Mouse (Mus musculus) hindbrain, embryonic 14.5 days (tissue): Measurements from ENCODE around the gene Mettl13. TPM values are rescaled to one million over a fixed set of nuclear protein-coding genes. Genes with fewer than 3 reads are reported as not detected.
A peak's percentile ranks its signal among the peaks of the same experiment; 100 is the strongest.

Experiments
- ATAC-seq: fragments of 200-750 bp; cut with Nextera tagmentation; 2 replicates; pipeline ENCODE4 v1.8.0; 2017; ENCODE audit warnings: moderate number of reproducible peaks, mild to moderate bottlenecking, moderate TSS enrichment, moderate library complexity; ENCODE audit not compliant: low FRiP score
- DNase-seq: peaks from one replicate; pipeline ENCODE4 v3.0.0-alpha.2; 2015; ENCODE audit warnings: low spot score
- H3K27ac ChIP-seq: fragments of 300-500 bp; sonication (generic); 2 replicates; pipeline ENCODE4 v1.5.1; 2014; ENCODE audit warnings: mild to moderate bottlenecking, moderate library complexity
- H3K27me3 ChIP-seq: fragments of 300-500 bp; sonication (generic); 2 replicates; pipeline ENCODE4 v1.6.1; 2014; ENCODE audit warnings: mild to moderate bottlenecking, low read length, mixed read lengths; ENCODE audit not compliant: control insufficient read depth, insufficient read depth
- H3K36me3 ChIP-seq: fragments of 300-500 bp; sonication (generic); replicated peaks from 2 replicates; pipeline ENCODE4 v1.6.1; 2014; ENCODE audit not compliant: control insufficient read depth, insufficient read depth
- H3K4me1 ChIP-seq: fragments of 300-500 bp; sonication (generic); replicated peaks from 2 replicates; pipeline ENCODE4 v1.6.1; 2014; ENCODE audit warnings: antibody characterized with exemption, low read length, mixed read lengths; ENCODE audit not compliant: control insufficient read depth, insufficient read depth
- H3K4me2 ChIP-seq: fragments of 300-500 bp; sonication (generic); replicated peaks from 2 replicates; pipeline ENCODE4 v1.6.1; 2014; ENCODE audit warnings: mild to moderate bottlenecking, moderate library complexity
- H3K4me3 ChIP-seq: fragments of 300-500 bp; sonication (generic); replicated peaks from 2 replicates; pipeline ENCODE4 v1.5.1; 2014; ENCODE audit warnings: mild to moderate bottlenecking, low read length
- H3K9ac ChIP-seq: fragments of 300-500 bp; sonication (generic); 2 replicates; pipeline ENCODE4 v1.6.1; 2014
- H3K9me3 ChIP-seq: fragments of 300-500 bp; sonication (generic); 2 replicates; pipeline ENCODE4 v1.6.1; 2016; ENCODE audit warnings: low read length; ENCODE audit not compliant: control insufficient read depth
- WGBS: fragments of 180-500 bp; shearing (Covaris S2); extraction: QIAGEN DNeasy Blood & Tissue Kit; methylation state at CpG from one replicate; pipeline ENCODE4 v1.1.7; 2014; 5-methylcytosine and 5-hydroxymethylcytosine counted together
- polyA plus RNA-seq: library from polyadenylated mRNA; unstranded; fragments of >200 nt; fragmentation: Nextera tagmentation; extraction: Ambion mirVana; gene quantifications from 2 replicates; pipeline ENCODE4 v1.2.1, GENCODE M21; 2014

Mettl13 gene
- polyA plus RNA-seq, 1 experiment from 2014 or later: 12.2 TPM

- peak overlapping the region; percentile 70 for H3K4me3 ChIP-seq
- DNase-seq (no peak), ATAC-seq (no peak)
- H3K9me3 ChIP-seq: no peaks in the 10 kb centered on the region
- H3K4me2 ChIP-seq: peak overlapping the region; percentile 92
- H3K27me3 ChIP-seq: no peaks in the 10 kb centered on the region
- peaks cover 17% of the 10 kb centered on the region; the same call in 1 of the 2 replicates for H3K4me1 ChIP-seq
- 21% methylated on average over 10 of the region's 10 CpGs for WGBS
- H3K36me3 ChIP-seq: peaks cover 37% of the 10 kb centered on the region
- no peak overlapping the region for H3K27ac ChIP-seq
- peak overlapping the region; percentile 71 for H3K9ac ChIP-seq
Measured at GRCm38 (mm10) chr1:162547607-162548006, 744 bp downstream of the Mettl13 start.

GRCm38 (mm10) chr1:162543231-162543630, 5.1 kb downstream of the Mettl13 start:
- Histone ChIP-seq H3K36me3 (peaks cover 80% of the 10 kb centered on the region), H3K4me1 (peaks cover 12% of the 10 kb centered on the region; the same call in 1 of the 2 replicates), H3K4me2 (no peak overlapping the region), H3K9me3 (no peaks in the 10 kb centered on the region), H3K27me3 (no peaks in the 10 kb centered on the region), H3K27ac (no peak overlapping the region), H3K4me3 (no peak overlapping the region), H3K9ac (no peak overlapping the region)
- DNase-seq (no peak), ATAC-seq (no peak)
- 60% methylated on average over 1 of the region's 1 CpGs for WGBS

- Histone ChIP-seq H3K27me3 (no peaks in the 10 kb centered on the region), H3K4me2 (no peak overlapping the region), H3K4me1 (no peaks in the 10 kb centered on the region), H3K4me3 (no peak overlapping the region), H3K27ac (no peak overlapping the region), H3K9ac (no peak overlapping the region), H3K9me3 (no peaks in the 10 kb centered on the region), H3K36me3 (peaks cover 63% of the 10 kb centered on the region)
- WGBS: 95% methylated on average over 14 of the region's 14 CpGs
- ATAC-seq: no peak
- DNase-seq: no peak
Measured at GRCm38 (mm10) chr1:162533766-162534560, 14.4 kb downstream of the Mettl13 start.

- no peak overlapping the region for H3K9ac ChIP-seq
- DNase-seq (no peak), ATAC-seq (no peak)
- H3K27ac ChIP-seq: no peak overlapping the region
- H3K4me3 ChIP-seq: no peak overlapping the region
- H3K9me3 ChIP-seq: peaks cover 8% of the 10 kb centered on the region; the same call in 1 of the 2 replicates
- H3K4me1 ChIP-seq: no peaks in the 10 kb centered on the region
- 76% methylated on average over 4 of the region's 4 CpGs for WGBS
- peaks cover 51% of the 10 kb centered on the region for H3K36me3 ChIP-seq
- no peaks in the 10 kb centered on the region for H3K27me3 ChIP-seq
- H3K4me2 ChIP-seq: no peak overlapping the region
Measured at GRCm38 (mm10) chr1:162532330-162532729, 16.0 kb downstream of the Mettl13 start.

- WGBS: 70% methylated on average over 4 of the region's 4 CpGs
- no peaks in the 10 kb centered on the region for H3K4me1 ChIP-seq
- no peak overlapping the region for H3K27ac ChIP-seq
- H3K4me3 ChIP-seq: no peak overlapping the region
- no peak overlapping the region for H3K4me2 ChIP-seq
- DNase-seq (no peak), ATAC-seq (no peak)
- H3K27me3 ChIP-seq: no peaks in the 10 kb centered on the region
- H3K9me3 ChIP-seq: peaks cover 8% of the 10 kb centered on the region; the same call in 1 of the 2 replicates
- H3K9ac ChIP-seq: no peak overlapping the region
- H3K36me3 ChIP-seq: peaks cover 44% of the 10 kb centered on the region
Measured at GRCm38 (mm10) chr1:162531584-162531983, 16.8 kb downstream of the Mettl13 start.

- Histone ChIP-seq H3K4me3 (no peak overlapping the region), H3K9ac (no peak overlapping the region)
- no peak for ATAC-seq
Measured at GRCm38 (mm10) chr1:162530666-162531065, 17.7 kb downstream of the Mettl13 start.

GRCm38 (mm10) chr1:162529651-162530050, 18.7 kb downstream of the Mettl13 start:
- DNase-seq: no peak
- Histone ChIP-seq H3K4me3 (no peak overlapping the region), H3K4me1 (no peaks in the 10 kb centered on the region), H3K36me3 (peaks cover 25% of the 10 kb centered on the region), H3K27me3 (no peaks in the 10 kb centered on the region), H3K9ac (no peak overlapping the region), H3K27ac (no peak overlapping the region), H3K9me3 (peaks cover 8% of the 10 kb centered on the region; the same call in 1 of the 2 replicates), H3K4me2 (no peak overlapping the region)
- no peak for ATAC-seq
- WGBS: 74% methylated on average over 2 of the region's 2 CpGs

More at GRCm38 (mm10) chr1:162530666-162531065, 17.7 kb downstream of the Mettl13 start:
- Histone ChIP-seq H3K9me3 (peaks cover 8% of the 10 kb centered on the region; the same call in 1 of the 2 replicates), H3K36me3 (peaks cover 34% of the 10 kb centered on the region), H3K4me1 (no peaks in the 10 kb centered on the region), H3K27me3 (no peaks in the 10 kb centered on the region), H3K4me2 (no peak overlapping the region), H3K27ac (no peak overlapping the region)
- no peak for DNase-seq
- WGBS: 57% methylated on average over 1 of the region's 1 CpGs

GRCm38 (mm10) chr1:162515116-162515515, 33.2 kb downstream of the Mettl13 start:
- 83% methylated on average over 1 of the region's 1 CpGs for WGBS
- DNase-seq (no peak), ATAC-seq (no peak)
- no peaks in the 10 kb centered on the region for H3K9me3 ChIP-seq
- no peak overlapping the region for H3K9ac ChIP-seq
- H3K27me3 ChIP-seq: no peaks in the 10 kb centered on the region
- no peak overlapping the region for H3K4me2 ChIP-seq
- no peak overlapping the region for H3K4me3 ChIP-seq
- H3K36me3 ChIP-seq: no peaks in the 10 kb centered on the region
- H3K27ac ChIP-seq: no peak overlapping the region
- no peaks in the 10 kb centered on the region for H3K4me1 ChIP-seq

- Histone ChIP-seq H3K27me3 (no peaks in the 10 kb centered on the region), H3K36me3 (no peaks in the 10 kb centered on the region), H3K4me3 (no peak overlapping the region), H3K27ac (no peak overlapping the region), H3K9ac (no peak overlapping the region), H3K4me2 (no peak overlapping the region), H3K4me1 (no peaks in the 10 kb centered on the region), H3K9me3 (no peaks in the 10 kb centered on the region)
- DNase-seq (no peak), ATAC-seq (no peak)
- 88% methylated on average over 2 of the region's 2 CpGs for WGBS
Measured at GRCm38 (mm10) chr1:162510013-162510356, 38.4 kb downstream of the Mettl13 start.
